Mouse (Mus musculus): ENCODE measurements at regions not wholly inside any gene's neighbourhood (a gene's known extent, or its start where the extent isn't known, plus 50 kb on each side); places are given as distances from the start of the nearest gene placed in this dataset.

DNA sequence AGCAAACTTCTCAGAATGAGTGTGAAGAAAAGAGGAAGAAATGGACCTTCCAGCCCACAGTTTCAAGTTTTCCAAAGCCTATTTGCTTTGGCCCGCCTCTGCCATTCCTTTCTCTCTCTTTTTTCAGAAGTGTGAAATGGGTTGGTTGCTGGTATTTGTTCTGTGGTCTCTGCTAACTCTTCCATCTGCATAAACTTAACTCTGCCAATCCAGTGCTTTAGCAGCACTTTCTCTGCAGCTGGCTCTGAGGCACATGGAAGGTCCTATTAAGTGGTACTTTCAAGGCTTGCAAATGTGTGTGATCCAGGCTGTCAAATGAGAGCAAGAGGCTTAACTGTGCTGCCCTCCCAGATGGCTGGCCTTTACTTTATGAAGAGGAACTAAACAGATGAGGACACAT lies 383.6 kb downstream of the Gm826 start:
- DNase-seq = no peak

DNA sequence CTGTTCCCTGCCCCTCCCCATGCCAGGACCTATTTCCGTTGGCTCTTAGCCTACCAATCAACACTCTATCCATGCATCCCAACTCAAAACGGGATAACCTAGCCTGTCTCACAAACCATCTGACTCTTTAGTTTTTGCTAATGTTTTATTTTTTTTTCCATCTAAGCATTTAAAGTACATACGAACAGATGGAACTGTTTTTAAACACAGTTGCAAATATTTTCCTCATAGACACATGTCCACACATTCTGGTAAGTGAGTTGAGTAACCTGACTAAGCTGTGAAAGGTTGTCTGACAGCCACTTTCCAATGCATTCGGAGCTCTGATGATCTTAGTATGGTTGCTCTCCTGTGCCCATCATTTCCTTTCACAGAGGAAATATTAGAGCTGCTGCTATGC lies 384.9 kb downstream of the Gm826 start:
- DNase-seq = no peak

DNA sequence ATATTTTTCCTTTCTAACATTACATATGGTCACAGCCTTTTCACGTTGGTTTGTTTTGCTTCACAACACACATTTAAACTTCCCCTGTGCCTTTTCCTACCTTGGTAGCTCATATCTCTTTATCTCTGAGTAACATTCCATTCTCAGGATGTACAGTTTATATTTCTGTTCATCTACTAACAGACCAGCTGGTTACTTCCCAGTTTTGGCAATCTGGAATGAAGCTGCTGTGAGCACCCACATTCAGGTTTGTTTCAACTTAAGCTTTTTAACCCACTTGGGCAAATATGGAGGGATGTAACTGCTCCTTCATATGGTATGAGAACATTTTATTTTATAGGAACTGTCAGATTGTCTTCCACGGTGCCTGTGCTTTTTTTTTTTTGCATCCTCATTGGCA lies 403.2 kb downstream of the Gm826 start:
- no peak for DNase-seq

DNA sequence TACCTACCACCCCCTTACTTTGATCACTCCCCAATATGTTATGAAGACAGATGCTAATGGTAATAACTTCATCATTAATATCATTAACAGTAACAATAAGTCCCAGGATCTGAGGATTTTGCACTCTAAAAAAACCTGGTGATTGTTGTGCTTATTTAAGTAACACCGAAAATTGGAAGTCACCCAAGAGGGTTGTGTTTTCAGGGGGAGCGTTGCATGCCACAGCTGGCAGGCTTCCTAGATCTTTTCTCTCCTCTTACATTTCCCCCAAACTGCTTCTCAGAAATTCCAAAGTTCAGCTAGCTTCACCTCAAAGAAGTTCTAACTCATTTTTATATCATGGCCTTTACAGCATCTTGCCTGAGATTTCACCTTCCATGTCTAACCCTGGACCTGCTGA lies 444.3 kb downstream of the Gm826 start:
- DNase-seq = no peak

DNA sequence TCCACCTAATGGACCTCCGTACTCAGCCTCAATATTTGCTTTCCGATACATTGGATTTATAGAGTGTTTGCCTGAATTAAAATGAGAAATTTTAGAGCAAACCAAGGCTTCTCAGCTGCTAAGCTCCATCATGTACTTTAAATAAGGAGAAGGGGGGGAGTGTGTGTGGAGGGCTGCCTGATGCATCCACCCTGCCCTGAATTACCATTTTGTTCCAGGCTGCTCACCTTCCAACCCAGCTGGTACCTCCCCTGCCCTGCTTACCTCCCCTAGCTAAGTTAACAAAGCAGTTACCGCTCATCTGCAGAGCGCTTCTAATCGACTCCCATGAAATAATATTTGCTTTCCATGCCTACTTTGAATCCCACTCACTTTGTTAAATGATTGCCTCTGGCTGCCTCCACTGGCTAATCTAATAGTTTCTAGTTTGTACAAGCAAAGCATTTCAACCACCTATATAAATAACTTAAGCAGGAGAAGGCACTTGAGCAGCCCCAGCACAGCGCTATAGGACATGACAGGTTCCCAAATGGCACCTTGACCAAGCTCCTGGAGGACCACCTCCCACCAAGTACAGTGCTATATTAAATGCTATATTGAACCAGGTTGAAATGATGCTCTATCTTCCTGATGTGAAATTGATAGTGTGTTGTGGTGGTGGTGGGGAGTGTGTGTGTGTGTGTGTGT lies 449.0 kb downstream of the Gm826 start:
- no peak for DNase-seq

DNA sequence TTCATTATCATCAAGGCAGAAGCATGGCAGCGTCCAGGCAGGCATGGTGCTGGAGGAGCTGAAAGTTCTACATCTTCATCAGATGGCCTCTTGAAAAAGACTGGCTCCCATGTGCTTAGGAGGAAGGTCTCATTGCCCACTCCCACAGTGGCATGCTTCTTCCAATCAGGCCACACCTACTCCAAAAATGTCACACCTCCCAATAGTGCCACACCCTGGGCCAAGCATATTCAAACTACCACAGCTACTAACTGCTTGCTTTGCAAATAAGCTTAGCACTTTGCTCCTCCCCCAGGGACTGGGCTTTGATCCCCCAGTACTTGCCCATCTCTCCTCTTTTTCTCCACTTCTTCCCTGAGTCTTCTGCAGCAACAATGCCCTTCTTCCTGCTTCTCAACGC lies 467.0 kb downstream of the Gm826 start:
- DNase-seq = no peak

DNA sequence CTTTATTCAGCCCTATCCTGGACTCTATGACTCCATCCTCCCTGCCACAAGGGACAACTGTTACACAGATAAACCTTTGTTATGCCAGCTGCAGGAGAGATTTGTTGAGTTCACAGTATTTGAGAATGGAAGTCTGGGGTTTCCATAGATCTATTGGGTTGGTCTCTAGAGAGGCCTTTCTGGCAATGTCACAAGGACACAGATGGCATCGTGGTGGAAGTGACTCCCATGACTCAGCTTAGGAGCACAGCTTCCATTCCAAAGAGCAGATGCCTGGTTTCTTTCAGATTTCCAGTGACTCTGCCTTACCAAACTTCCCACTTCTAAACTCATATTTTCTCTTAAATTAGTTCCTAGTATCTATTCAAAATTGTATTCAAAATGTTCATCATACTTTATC lies 467.6 kb downstream of the Gm826 start:
- no peak for DNase-seq

DNA sequence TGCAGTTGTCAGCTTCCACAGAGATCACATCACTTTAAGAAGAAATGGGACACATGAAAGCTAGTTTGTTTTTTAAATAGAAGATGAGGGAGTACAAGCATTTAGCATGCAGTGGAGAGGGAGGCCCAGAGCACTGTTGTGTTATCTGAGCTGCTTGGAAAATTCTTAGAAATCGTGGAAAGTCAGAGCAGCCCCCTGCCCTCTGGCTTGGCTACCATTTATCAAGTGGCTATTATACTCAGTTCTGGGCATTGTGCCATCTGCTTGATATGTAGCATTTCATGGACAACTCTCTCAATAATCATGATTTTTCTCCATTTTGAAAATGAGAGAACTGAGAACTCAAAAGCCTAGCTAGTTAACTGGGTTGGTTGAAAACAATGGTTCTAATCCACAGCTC lies 470.8 kb downstream of the Gm826 start:
- DNase-seq = no peak

DNA sequence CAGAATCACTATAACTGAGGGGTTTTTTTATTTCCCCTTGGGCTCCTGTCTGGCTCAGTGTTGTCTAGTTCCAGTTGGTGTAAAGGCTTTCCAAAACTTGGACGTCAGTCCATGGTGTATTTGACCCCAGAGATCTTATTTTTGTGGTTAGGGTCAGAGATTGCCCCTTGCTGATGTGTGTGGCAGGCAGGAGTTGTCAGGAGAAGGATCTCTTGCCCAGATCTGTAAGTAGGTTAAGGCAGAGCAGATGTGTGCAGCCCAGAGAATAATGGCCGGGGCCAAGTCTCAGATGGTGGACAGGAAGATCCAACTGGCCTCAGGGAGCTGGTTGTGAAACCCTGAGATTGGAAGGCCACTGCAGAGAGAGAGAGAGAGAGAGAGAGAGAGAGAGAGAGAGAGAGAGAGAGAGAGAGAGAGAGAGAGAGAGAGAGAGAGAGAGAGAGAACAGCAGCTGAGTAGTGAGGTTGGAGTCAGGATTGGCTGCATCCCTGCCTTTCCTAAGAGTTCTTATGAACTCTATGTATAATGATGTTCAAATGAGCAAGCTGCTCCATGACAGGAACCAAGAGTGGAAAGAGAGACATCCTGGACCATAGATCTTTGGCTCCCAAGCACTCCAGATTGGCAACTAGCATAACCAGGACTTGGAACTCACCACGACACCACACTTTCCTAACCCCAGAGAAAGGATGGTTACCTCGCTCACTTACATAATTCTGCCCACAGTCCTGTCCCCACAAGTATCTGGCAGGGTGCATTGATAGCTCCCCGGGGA lies 479.9 kb downstream of the Gm826 start:
- no peak for DNase-seq

DNA sequence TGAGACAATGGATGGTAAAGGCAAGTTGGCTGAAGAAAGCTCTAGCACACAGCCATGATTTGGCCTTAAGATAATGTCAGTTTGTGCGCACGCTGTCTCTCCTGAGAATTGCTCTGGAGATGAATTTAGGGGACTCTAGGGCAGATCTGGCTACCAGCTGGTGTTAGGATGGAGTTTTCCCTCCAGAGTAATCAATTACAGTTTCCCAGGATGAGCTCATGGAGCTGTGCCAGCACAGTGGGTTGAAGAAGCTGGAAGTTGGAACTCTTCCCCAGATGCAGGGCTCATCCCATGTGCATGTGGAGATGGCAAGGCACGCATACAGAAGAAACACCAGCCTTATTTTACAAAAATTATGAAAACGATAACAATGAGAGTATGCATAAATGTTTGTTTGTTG lies 481.0 kb downstream of the Gm826 start:
- no peak for DNase-seq

DNA sequence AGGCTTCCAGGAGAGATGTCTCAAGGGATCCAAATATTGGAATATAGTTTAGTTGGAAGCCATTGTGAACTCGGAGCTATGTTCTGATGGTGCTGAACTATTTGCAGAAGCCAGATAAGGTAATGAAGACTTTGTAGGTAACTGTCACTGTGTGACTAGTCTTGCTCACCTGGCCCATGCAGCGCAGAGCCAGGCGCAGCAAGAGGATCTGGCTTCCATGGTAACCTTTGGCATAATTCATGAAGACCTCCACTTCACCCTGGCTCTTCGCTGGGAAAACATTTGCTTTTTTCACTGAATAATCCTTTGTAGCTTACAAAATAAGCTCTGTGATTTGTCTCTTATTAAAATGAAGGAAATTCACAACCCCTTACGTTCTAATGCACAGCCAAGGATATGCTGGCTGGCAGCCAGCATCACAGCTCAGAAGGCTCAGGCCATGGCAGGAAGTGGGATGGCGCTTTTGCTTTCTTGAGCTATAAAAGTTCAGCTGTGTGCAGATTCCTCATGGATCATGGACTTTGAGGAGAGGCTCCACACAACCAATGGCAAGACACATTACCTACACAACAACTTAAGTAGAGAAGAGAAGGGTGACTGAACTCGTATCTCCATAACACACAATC lies 501.4 kb downstream of the Gm826 start:
- no peak for DNase-seq

DNA sequence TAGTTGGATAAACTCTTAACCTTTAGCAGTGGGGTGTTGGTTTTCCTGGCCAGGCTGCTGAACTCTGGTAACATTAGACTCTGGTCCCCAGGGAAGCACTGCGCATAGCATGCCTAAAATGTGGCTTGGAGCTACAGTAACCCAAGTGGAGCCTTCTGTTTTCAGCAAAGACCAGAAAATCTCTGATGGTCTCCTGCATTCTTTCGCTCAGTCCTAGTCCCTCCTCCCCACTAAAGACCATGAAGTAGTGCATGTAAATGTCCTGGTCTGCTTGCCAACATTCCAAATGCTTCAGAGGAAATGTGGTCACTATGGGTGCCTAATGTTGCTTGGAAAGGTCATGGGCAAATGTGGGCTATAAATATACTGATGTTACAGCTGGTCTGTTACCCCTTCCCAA lies 507.5 kb downstream of the Gm826 start:
- peak in 1 of 2 experiments; percentile 31 for DNase-seq

DNA sequence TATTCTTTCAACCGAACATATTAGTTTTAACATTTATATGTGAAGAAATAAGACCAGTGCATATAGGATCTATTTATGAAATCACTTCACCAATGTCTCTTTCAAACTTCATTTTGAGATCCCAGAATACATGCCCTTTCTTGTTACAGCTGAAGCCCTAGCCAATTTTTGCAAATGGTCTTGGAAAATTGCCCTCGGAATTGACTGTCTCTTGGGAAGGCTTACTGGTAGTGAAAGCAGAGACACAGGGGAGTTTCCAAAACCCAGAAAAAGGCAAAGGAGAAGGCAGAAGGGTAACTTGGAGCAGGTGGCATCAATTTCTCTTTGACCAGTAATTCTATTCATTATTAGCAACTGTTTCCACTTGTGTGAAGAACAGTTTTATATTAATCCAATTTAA lies 515.4 kb downstream of the Gm826 start:
- DNase-seq = peak in 1 of 2 experiments; percentile 11

DNA sequence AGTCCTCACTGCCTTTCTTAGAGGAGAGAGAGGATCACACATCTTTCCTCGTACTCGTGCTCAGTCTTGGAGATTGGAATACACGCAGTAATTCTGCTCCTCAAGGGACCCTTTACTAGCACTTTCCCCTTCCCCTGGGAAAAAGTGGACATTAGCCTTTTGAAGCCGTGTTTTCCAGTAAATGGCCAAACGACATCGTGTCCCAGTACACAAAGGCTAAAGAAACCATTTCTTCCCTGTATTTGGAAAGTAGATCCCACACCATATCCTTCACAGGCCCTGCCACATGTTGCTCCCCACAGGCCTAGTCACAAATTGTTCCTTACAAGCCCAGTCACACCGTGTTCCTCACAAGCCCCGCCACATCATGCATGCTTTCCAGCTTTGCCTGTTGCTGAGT lies 517.6 kb downstream of the Gm826 start:
- DNase-seq = no peak
